Mouse (Mus musculus) liver, adult 2 months (tissue): ENCODE data around the gene Hcar1. TPM values are rescaled to one million over a fixed set of nuclear protein-coding genes. Genes with fewer than 3 reads are reported as not detected.

ENCODE experiments used
- DNase-seq: peaks from one replicate; pipeline ENCODE4 v3.0.0-alpha.2; 2011; ENCODE audit warnings: low read depth, low spot score; ENCODE audit errors: extremely low read depth
- H3K27ac ChIP-seq: fragments of 200-500 bp; replicated peaks from 2 replicates; pipeline ENCODE4 v1.5.1; 2012; ENCODE audit warnings: low read depth, mild to moderate bottlenecking, control low read depth, inconsistent platforms, low read length; ENCODE audit not compliant: insufficient read depth
- H3K27me3 ChIP-seq: fragments of 200-500 bp; 2 replicates; pipeline ENCODE4 v1.6.1; 2012; ENCODE audit warnings: mild to moderate bottlenecking, moderate library complexity, low read length, inconsistent platforms; ENCODE audit not compliant: control insufficient read depth, insufficient read depth
- H3K36me3 ChIP-seq: fragments of 200-500 bp; 2 replicates; pipeline ENCODE4 v1.6.1; 2012; ENCODE audit warnings: low read length, inconsistent platforms; ENCODE audit not compliant: control insufficient read depth, insufficient read depth
- H3K4me1 ChIP-seq: fragments of 200-500 bp; 2 replicates; pipeline ENCODE4 v1.6.1; 2011; ENCODE audit warnings: low read length; ENCODE audit not compliant: control insufficient read depth, insufficient read depth
- H3K4me3 ChIP-seq: fragments of 200-500 bp; 2 replicates; pipeline ENCODE4 v1.5.1; 2011; ENCODE audit warnings: low read depth, mild to moderate bottlenecking, control low read depth, low read length, moderate library complexity; ENCODE audit not compliant: insufficient read depth
- H3K79me2 ChIP-seq: fragments of 200-500 bp; 2 replicates; pipeline ENCODE4 v1.6.1; 2012; ENCODE audit warnings: inconsistent platforms, mild to moderate bottlenecking, low read length, moderate library complexity; ENCODE audit not compliant: control insufficient read depth, insufficient read depth
- H3K9ac ChIP-seq: fragments of 200-500 bp; 2 replicates; pipeline ENCODE4 v1.6.1; 2012; ENCODE audit warnings: low read depth, mild to moderate bottlenecking, control low read depth, inconsistent platforms, low read length
- CTCF ChIP-seq: fragments of 200-500 bp; IDR thresholded peaks from 2 replicates; pipeline ENCODE4 v1.5.1; 2011; ENCODE audit warnings: low read depth, low read length, control low read depth
- POLR2A ChIP-seq: fragments of 200-500 bp; IDR thresholded peaks from 2 replicates; pipeline ENCODE4 v1.6.1; 2011; ENCODE audit warnings: low read length, control low read depth; ENCODE audit not compliant: insufficient read depth; ENCODE audit errors: extremely low read depth
- WGBS: fragments of 180-500 bp; shearing (Covaris S2); methylation state at CpG from one replicate; pipeline ENCODE4 v1.1.7; 2018; 5-methylcytosine and 5-hydroxymethylcytosine counted together
- polyA plus RNA-seq: library from polyadenylated mRNA; depleted of rRNA; stranded (reverse); fragments of >200 nt; gene quantifications from 2 replicates; pipeline ENCODE4 v1.2.3, GENCODE M21; 2012; rRNA removed
- total RNA-seq: library from RNA; depleted of rRNA; stranded (reverse); fragments of >200 nt; gene quantifications from 2 replicates; pipeline ENCODE4 v1.2.3, GENCODE M21; 2014; rRNA removed

Gene Hcar1
- total and polyA plus RNA-seq, 2 experiments, result 0.09 TPM; not detected in 1

- Histone ChIP-seq H3K36me3 (no peaks in the 10 kb centered on the region), H3K4me1 (no peaks in the 10 kb centered on the region), H3K27me3 (no peaks in the 10 kb centered on the region), H3K9ac (no peak overlapping the region), H3K27ac (no peak overlapping the region), H3K4me3 (no peak overlapping the region), H3K79me2 (no peaks in the 10 kb centered on the region)
- no peak for TF ChIP-seq POLR2A
- TF ChIP-seq CTCF, result no peak
- 28% methylated on average over 3 of the region's 3 CpGs for WGBS
- DNase-seq, result peak; percentile 88
Measured at GRCm38 (mm10) chr5:123834836-123835235, 45.0 kb downstream of the Hcar1 start.

GRCm38 (mm10) chr5:123832309-123832708 lies 47.5 kb downstream of the Hcar1 start:
- Histone ChIP-seq H3K4me3 (no peak overlapping the region), H3K9ac (no peak overlapping the region), H3K27me3 (no peaks in the 10 kb centered on the region), H3K79me2 (no peaks in the 10 kb centered on the region), H3K36me3 (no peaks in the 10 kb centered on the region), H3K27ac (no peak overlapping the region), H3K4me1 (no peaks in the 10 kb centered on the region)
- WGBS, result 85% methylated on average over 7 of the region's 7 CpGs
- TF ChIP-seq CTCF (no peak), POLR2A (no peak)
- no peak for DNase-seq

GRCm38 (mm10) chr5:123827659-123828091 lies 52.1 kb downstream of the Hcar1 start:
- H3K27me3 ChIP-seq, result no peaks in the 10 kb centered on the region

More at GRCm38 (mm10) chr5:123827659-123828091, 52.1 kb downstream of the Hcar1 start:
- WGBS, result 49% methylated on average over 6 of the region's 6 CpGs
- Histone ChIP-seq H3K27ac (no peak overlapping the region), H3K9ac (no peak overlapping the region), H3K4me1 (no peaks in the 10 kb centered on the region), H3K4me3 (no peak overlapping the region), H3K36me3 (no peaks in the 10 kb centered on the region), H3K79me2 (no peaks in the 10 kb centered on the region)
- DNase-seq, result peak; percentile 74
- TF ChIP-seq POLR2A (no peak), CTCF (peak; percentile 51)

Other genes starting within 250 kb of the Hcar1 start
- gene Clip1, start 195.4 kb downstream of the Hcar1 start, total RNA-seq, result 18.5 and 25.2 TPM in 2 replicates
- 10.9 and 11.8 TPM in 2 replicates for gene Clip1, start 195.4 kb downstream of the Hcar1 start, polyA plus RNA-seq
- 9.0 and 12.1 TPM in 2 replicates for gene Zcchc8, start 158.9 kb downstream of the Hcar1 start, total RNA-seq
- 9.6 and 12.7 TPM in 2 replicates for gene Zcchc8, start 158.9 kb downstream of the Hcar1 start, polyA plus RNA-seq
- 29.1 and 44.2 TPM in 2 replicates for gene Rsrc2, start 130.6 kb downstream of the Hcar1 start, total RNA-seq
- 3.7 and 7.0 TPM in 2 replicates for gene Rsrc2, start 130.6 kb downstream of the Hcar1 start, polyA plus RNA-seq
- 0.37 and 0.94 TPM in 2 replicates for gene Kntc1, start 130.3 kb downstream of the Hcar1 start, total RNA-seq
- 0.04 and 0.26 TPM in 2 replicates for gene Kntc1, start 130.3 kb downstream of the Hcar1 start, polyA plus RNA-seq
- gene Hcar2, start 14.5 kb downstream of the Hcar1 start, total RNA-seq, result 0.18 and 1.1 TPM in 2 replicates
- 0.25 and 0.32 TPM in 2 replicates for gene Hcar2, start 14.5 kb downstream of the Hcar1 start, polyA plus RNA-seq
- gene Denr, start 27.2 kb upstream of the Hcar1 start, total RNA-seq, result 12.5 and 15.5 TPM in 2 replicates
- gene Denr, start 27.2 kb upstream of the Hcar1 start, polyA plus RNA-seq, result 27.5 and 37.9 TPM in 2 replicates
- 1.2 TPM in 1 of 2 replicates, not detected in the other for gene Gm43518, start 47.4 kb upstream of the Hcar1 start, total RNA-seq
- 0.31 TPM in 1 of 2 replicates, not detected in the other for gene Gm43518, start 47.4 kb upstream of the Hcar1 start, polyA plus RNA-seq
- 2.1 and 2.2 TPM in 2 replicates for gene Ccdc62, start 50.7 kb upstream of the Hcar1 start, total RNA-seq
- 1.8 and 3.2 TPM in 2 replicates for gene Ccdc62, start 50.7 kb upstream of the Hcar1 start, polyA plus RNA-seq
- gene Hip1r, start 93.6 kb upstream of the Hcar1 start, total RNA-seq, result 9.1 and 9.7 TPM in 2 replicates
- gene Hip1r, start 93.6 kb upstream of the Hcar1 start, polyA plus RNA-seq, result 9.2 and 11.5 TPM in 2 replicates
- gene Vps37b, start 152.2 kb upstream of the Hcar1 start, total RNA-seq, result 4.4 and 6.2 TPM in 2 replicates
- gene Vps37b, start 152.2 kb upstream of the Hcar1 start, polyA plus RNA-seq, result 27.3 and 31.4 TPM in 2 replicates
- gene Abcb9, start 215.8 kb upstream of the Hcar1 start, total RNA-seq, result 0.74 and 0.87 TPM in 2 replicates
- 2.4 and 2.5 TPM in 2 replicates for gene Abcb9, start 215.8 kb upstream of the Hcar1 start, polyA plus RNA-seq
- gene Ogfod2, start 232.3 kb upstream of the Hcar1 start, total RNA-seq, result 38.5 and 46.6 TPM in 2 replicates
- gene Ogfod2, start 232.3 kb upstream of the Hcar1 start, polyA plus RNA-seq, result 65.3 and 74.6 TPM in 2 replicates
- gene Arl6ip4, start 236.1 kb upstream of the Hcar1 start, total RNA-seq, result 18.0 and 19.3 TPM in 2 replicates
- 23.6 and 26.2 TPM in 2 replicates for gene Arl6ip4, start 236.1 kb upstream of the Hcar1 start, polyA plus RNA-seq